Mouse (Mus musculus): Measurements from ENCODE around the gene Usb1. TPM values are rescaled to one million over a fixed set of nuclear protein-coding genes. Genes with fewer than 3 reads are reported as not detected.

Gene Usb1
- polyA plus RNA-seq, 1 experiment from 2014 or later, result 61.7 TPM

GRCm38 (mm10) chr8:95396752-95397151, 64.7 kb downstream of the Usb1 start:
- peak overlapping the region; percentile 12; the same call in 1 of the 2 replicates for H3K27ac ChIP-seq (ENCODE audit: low read length)
- H3K9me3 ChIP-seq (ENCODE audit: low read length), result no peaks in the 10 kb centered on the region
- no peak overlapping the region for H3K4me3 ChIP-seq (ENCODE audit: low read length)
- H3K4me2 ChIP-seq (replicated peaks; ENCODE audit: low read depth, low read length), result no peak overlapping the region
- ATAC-seq (ENCODE audit: low FRiP score, low TSS enrichment), result no peak; the same call in 1 of the 2 replicates
- WGBS, result 39% methylated on average over 11 of the region's 11 CpGs
- no peaks in the 10 kb centered on the region for H3K36me3 ChIP-seq (ENCODE audit: insufficient read depth, low read length)
- H3K9ac ChIP-seq (replicated peaks; ENCODE audit: low read length), result no peak overlapping the region
- peaks cover 19% of the 10 kb centered on the region for H3K4me1 ChIP-seq (ENCODE audit: insufficient read depth, low read length)
- no peaks in the 10 kb centered on the region for H3K27me3 ChIP-seq (ENCODE audit: insufficient read depth, low read length)

Other genes with a start within 250 kb of the Usb1 start
- 32.5 and 37.7 TPM in 2 replicates for gene Kifc3, start 129.5 kb upstream of the Usb1 start, polyA plus RNA-seq (2015; fragmentation: Nextera tagmentation; extraction: Ambion mirVana)
- gene Cngb1, start 25.7 kb upstream of the Usb1 start, polyA plus RNA-seq (2015; fragmentation: Nextera tagmentation; extraction: Ambion mirVana), result 0.64 and 0.85 TPM in 2 replicates
- 0.70 TPM in 1 of 2 replicates, not detected in the other for gene Tepp, start 21.7 kb upstream of the Usb1 start, polyA plus RNA-seq (2015; fragmentation: Nextera tagmentation; extraction: Ambion mirVana)
- 9.5 and 10.3 TPM in 2 replicates for gene Zfp319, start 334 bp upstream of the Usb1 start, polyA plus RNA-seq (2015; fragmentation: Nextera tagmentation; extraction: Ambion mirVana)
- gene Mmp15, start 20.0 kb downstream of the Usb1 start, polyA plus RNA-seq (2015; fragmentation: Nextera tagmentation; extraction: Ambion mirVana), result 8.9 and 9.4 TPM in 2 replicates
- gene Cfap20, start 102.6 kb downstream of the Usb1 start, polyA plus RNA-seq (2015; fragmentation: Nextera tagmentation; extraction: Ambion mirVana), result 145 and 147 TPM in 2 replicates
- 8.0 and 8.7 TPM in 2 replicates for gene Csnk2a2, start 157.8 kb downstream of the Usb1 start, polyA plus RNA-seq (2015; fragmentation: Nextera tagmentation; extraction: Ambion mirVana)
- 1.2 TPM in 2 replicates for gene Ccdc113, start 201.8 kb downstream of the Usb1 start, polyA plus RNA-seq (2015; fragmentation: Nextera tagmentation; extraction: Ambion mirVana)
- gene Prss54, start 244.1 kb downstream of the Usb1 start, polyA plus RNA-seq (2015; fragmentation: Nextera tagmentation; extraction: Ambion mirVana), result not detected in 2 replicates